Mouse (Mus musculus) forelimb bud, embryonic 11.5 days (tissue): ENCODE measurements around the gene Robo1.

Experiments used
- DNase-seq: peaks from one replicate; pipeline ENCODE4 v3.0.0-alpha.2; 2012; ENCODE audit warnings: low read depth, low spot score

Gene Robo1

DNA sequence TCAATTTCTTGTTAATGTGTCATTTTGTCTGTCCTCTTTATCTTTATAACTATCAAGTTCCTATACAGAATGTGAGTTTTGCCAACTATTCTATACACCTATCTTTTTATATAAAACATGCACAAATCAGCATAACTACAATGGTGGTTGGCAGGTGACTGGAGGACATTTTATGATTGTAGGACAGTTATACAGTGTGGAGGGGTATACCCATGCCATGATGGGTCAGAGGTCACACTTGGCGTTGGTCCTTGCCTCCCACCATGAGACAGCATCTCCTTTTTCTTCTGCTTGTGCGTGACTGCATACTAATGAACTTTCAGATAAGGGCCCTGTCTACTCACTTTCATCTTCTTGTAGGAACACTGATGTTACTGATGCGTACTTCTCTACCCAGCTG lies 427.5 kb downstream of the Robo1 start:
- no peak for DNase-seq

DNA sequence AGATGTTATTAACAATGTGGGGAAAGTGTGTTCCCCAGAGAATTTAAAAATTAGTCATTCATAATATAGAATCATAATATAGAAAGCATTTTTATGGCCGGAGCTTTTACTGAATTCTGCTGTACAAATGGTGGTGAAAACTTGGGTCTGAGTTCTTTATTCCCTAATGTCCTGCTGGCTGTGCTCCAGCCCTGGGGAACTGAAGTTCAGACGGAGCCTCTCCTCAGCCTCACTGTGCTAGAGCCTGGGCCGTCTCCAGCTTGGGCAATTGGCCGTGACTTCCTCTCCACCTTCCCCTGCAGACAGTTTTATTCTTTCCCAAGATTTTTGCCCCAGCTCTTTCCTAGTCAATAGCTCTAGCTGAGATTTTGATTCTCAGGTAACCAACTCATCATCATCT lies 429.0 kb downstream of the Robo1 start:
- no peak for DNase-seq

GRCm38 (mm10) chr16:72740218-72740617 lies 432.1 kb downstream of the Robo1 start:
- DNase-seq = no peak

DNA sequence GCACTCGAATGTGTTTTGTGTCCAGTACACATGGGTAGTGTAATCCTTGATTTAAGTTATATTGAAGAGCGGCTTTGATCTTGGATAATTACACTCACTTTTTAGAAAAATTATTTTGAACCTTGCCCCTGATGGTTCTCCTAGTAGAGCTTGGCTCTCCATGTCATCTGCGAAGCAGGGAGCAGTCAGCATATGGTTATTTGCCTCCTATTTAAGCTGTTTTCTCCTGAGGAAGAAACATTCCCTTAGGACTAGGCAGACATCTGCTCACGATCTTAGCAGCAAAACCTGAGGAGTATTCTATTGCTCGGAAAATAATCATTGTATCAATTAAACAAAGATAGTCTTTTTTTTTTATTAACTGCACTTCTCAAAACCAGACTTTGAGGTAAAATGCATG lies 439.6 kb downstream of the Robo1 start:
- no peak for DNase-seq

DNA sequence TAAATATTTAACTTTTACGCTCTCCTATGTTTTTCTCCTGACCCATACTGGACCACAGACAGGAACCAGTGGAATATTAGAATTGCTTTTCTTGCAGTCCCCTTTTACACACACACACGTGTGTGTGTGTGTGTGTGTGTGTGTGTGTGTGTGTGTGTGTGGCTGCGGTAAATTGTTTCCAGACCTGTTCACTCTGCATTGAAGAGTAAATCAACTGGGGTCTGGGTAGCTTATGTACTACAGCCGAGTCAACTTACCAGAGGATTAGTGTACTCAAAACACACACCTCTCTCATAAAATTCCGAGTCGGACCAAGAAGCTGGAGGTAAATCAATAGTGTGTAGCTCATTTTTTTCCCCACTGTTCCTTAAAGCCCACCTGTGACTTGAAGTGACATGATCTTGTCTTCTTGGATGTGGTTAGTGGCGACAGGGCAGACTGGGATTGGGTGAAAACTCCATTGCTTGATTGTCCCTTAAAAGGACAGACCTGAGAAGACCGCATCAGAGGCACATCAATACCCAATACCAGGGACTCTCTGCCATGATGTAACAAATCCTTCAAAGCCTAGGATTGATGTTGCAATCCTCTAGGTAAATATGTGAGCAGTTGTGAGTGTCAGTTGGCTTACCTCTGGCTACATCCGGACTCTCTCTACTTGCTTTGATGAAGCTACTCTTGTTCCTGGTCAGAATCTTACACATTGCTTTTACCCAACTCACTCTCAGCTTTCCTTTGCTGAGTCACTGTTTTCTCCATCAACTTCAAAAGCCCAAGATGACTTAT lies 457.2 kb downstream of the Robo1 start:
- DNase-seq = no peak

- no peak for DNase-seq
Measured at GRCm38 (mm10) chr16:72769214-72769834, 461.2 kb downstream of the Robo1 start.

GRCm38 (mm10) chr16:72772348-72772747 lies 464.2 kb downstream of the Robo1 start:
- DNase-seq = no peak

GRCm38 (mm10) chr16:72773034-72773433 lies 464.9 kb downstream of the Robo1 start:
- DNase-seq = no peak

DNA sequence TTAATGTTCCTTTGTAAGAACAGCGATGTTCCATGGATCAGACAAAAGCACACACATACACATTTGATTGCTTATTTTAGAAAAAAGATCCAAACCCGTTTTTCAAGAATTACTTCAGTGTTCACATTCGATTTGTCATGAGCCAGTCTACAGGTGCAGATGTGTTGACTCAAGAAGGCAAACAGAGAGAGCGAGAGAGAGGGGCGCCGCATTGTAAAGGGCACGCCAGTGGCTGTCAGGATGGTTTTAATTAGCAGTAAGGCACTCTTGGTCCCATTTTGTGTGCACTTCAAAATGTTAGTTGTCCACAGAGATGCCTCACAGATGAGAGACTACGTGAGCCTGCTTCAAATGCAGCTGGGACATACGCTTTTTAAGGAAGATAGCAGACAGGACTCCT lies 470.4 kb downstream of the Robo1 start:
- DNase-seq = no peak

DNA sequence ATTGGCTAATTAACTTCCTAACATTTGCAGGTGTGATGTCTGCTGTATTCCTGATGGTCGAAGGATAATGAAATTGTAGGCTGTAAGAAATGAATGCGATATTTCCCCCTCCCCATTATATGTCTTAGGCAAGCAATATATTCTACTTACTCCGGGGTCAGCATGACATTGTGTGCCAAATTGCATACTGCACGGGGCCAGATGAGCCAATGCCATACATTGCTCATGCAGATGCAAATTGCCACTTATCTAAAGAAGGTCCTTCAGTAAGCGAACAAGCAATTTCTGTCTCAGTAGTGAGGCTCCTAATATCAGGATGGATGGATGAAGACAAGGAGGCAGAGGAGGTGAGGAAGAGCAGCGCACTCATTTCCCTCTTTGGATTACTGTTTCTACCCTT lies 474.1 kb downstream of the Robo1 start:
- DNase-seq = no peak

DNA sequence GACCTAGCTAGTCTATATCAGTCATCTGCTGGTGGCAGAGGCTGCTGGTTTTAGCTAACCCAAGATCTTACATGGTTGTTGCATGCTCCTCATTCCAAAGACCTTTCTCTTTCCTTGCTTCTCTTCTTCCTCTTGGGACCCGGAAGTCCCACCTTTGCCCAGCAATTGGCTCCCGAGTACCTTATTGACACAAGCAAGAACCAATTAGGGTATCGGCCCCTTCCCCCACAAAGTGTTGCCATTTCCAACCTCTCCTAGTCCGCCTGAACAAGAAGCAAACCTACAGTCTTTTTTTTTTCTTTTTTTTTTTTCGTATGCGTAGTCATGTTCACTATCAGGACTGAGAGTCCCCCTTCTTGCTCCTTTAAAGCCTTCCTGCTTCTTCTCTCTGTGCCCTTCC lies 478.0 kb downstream of the Robo1 start:
- no peak for DNase-seq

DNA sequence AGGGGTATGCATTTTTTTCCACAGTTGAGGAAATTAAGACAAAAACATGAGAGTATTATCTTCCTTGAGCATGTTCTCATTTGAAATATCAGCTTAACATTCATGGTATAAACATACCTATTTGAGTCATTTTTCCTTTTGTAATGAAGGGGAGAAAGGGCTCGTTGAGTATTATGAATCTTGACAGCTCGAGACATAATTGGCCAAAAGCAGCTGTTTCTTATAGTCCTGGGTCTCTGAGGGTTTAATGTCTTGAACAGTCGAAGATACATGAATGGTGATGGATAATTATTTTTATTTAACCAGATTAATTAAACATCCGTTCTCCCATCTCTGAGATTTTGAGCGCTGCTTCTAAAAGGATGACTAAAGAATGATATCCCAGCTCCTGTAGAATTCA lies 478.5 kb downstream of the Robo1 start:
- DNase-seq = no peak

DNA sequence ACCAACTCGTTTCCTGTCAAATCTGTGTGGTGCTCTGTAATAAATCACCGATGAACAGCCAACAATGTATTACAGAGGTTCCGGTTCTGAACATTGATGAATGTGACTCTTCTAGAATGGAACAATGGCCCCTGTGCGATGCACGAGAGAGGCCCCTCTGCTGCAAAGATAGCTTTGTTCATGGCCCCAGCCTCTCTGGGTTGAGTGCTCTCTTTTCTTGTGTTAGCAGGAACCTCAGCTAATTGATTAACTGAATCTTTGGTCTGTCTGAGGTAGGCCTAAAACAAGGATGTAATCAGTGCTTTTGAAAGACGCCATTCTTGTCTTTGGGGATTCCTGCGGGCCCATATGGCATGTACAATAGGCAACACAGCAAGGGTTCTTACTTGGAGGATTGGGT lies 479.9 kb downstream of the Robo1 start:
- DNase-seq = no peak

- DNase-seq = no peak
Measured at GRCm38 (mm10) chr16:72791181-72791705, 483.1 kb downstream of the Robo1 start.

DNA sequence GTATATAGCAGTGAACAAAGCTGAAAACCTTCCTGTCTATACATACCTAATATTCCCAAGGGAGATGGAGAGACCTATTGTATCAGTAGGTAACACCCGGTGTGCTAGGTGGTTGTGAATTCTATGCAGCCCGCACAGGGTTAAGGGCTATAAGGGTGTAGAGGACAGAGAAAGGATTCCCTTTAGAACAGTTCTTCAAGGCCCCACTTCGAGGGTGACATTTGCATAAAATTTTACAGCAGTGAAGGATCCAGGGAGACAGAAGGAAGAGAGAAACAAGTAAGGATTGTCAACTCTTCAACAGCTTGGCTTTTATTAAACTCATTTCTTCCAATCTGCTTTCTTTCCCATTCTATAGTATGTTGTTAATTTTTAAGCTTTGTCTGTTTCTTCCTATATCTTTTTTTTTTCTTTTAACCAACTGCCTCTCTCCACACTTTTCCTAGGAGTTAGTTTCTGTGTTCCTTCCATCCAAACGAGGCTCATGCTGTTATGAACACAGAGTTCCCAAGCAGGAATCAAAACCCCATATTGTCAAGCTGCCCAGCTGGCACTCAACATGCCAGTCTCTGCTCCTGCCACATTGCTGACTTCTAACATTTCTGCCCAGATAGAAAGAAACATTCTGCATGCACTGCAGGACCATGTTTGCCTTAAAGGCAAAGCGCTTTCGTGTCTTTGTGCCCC lies 486.7 kb downstream of the Robo1 start:
- no peak for DNase-seq

DNA sequence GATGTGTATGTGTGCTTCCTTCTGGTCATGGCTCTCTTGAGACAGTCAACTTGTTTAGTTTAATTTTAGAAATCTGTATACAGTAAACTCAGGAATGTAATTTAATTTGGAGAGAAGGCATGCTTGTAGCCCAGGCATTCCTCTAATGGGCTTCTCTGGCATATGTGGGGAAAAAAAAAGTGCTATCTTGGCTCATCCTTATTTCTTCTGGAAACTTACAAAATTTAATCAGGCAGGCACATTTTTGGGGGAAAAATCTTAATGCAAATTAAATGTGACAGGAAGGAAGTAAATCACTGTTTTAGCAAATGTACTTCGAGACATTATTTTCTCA lies 487.2 kb downstream of the Robo1 start:
- no peak for DNase-seq

DNA sequence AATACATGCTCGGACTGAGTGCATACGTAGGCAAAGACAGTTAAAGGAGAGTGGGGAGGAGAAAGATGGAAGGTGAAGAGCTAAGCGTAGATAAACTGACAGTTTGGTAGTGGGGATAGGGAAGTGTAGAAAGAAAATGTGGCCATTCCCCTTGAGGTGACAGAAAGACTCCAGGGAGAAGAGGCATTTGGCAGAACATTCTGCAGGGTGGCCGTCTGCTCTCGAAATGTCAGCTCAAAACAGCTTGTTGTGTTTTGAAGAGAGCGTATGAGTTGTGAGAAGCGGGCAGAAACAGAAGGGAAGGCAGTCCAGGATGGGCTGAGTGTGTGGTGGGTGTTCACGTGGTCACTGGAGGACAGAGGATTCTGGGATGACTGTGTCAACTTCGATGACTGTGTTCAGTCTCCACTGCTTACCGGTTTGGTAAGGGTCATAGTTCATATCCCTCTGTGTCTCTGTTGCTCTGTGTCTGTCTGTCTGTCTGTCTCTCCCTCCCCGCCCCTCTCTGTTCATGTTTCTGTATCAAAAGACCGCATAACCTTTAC lies 490.4 kb downstream of the Robo1 start:
- DNase-seq = no peak

DNA sequence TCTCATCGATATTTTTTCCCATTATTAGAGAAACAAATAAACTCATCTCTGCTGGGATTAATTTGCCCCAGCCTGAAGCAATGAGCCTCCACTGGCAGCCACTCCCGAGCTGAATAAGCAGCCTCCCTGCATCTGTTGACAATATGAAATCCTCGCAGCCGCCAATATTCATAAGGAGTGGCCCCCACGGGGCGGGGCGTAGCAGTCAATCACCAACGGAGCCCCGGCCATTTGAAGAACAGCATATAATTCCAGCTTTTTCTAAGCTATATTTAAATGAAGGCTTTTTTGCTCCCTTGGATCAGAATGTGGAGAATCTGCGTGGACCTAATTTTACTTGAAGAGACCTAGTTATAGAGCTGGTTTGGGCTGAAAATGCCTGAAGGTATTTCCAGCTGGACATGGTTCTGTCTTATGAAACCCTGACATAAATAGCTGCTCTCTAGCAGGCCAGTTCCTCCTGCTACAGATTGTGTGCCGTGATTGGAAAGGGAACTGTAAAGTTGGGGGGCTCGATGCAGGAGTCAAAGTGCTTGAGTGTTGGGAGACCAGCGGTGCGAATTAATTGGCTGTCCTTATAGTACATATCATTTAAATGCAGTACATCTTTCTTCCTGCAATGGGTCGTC lies 492.1 kb downstream of the Robo1 start:
- DNase-seq = no peak

GRCm38 (mm10) chr16:72800788-72801187 lies 492.7 kb downstream of the Robo1 start:
- no peak for DNase-seq

DNA sequence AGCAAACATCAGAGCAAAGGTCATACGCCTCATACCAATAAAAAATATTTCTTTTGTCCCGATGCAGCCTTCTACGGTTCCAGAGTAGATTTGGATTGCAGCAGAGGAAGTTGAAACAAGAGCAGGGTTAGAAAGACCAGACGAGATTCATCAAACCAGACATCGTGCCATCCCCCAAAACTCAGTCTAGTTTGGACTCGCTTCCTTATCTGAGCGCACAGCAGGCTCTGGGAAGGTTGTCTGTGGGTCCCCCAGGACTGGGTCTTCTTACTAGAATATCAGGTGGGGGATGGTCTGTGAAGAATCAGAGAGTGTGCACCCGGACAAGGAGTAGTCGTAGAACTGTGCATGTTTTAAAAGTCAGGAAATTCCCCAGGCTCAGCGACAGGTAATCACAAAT lies 500.2 kb downstream of the Robo1 start:
- no peak for DNase-seq

- no peak for DNase-seq
Measured at GRCm38 (mm10) chr16:72810942-72811341, 502.8 kb downstream of the Robo1 start.

GRCm38 (mm10) chr16:72811494-72811893 lies 503.4 kb downstream of the Robo1 start:
- DNase-seq = no peak
